Mouse (Mus musculus) heart, postnatal 4 days (tissue): Measurements from ENCODE around the gene Arl15. TPM values are rescaled to one million over a fixed set of nuclear protein-coding genes. Genes with fewer than 3 reads are reported as not detected.

Experiments
- DNase-seq: peaks from one replicate; pipeline ENCODE4 v3.0.0; 2021
- total RNA-seq, 2 experiments: library from RNA; stranded (reverse); gene quantifications; 2 replicates each; pipeline ENCODE4 v1.2.3; 2021

Gene Arl15
- total RNA-seq, 2 experiments from 2014 or later = 17.7 to 19.8 TPM

DNA sequence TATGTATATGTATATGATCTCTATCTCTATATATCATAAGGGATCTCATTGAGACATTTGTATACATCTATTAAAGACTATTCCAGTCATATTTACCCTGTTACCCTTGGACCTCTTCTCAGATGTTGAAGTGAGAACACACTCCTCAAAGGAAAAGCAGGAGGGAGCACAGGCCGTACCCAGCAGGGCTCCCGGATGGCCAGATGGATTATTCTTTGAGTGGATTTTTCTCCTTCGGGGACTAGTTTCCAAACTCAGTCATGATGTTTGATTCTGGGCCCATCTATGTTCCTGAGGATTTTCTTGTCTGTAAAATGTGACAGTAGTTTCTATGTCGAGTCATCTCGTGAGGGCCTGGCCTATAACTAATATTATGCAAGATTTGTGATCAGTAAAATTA is 142.9 kb downstream of the Arl15 start:
- no peak for DNase-seq

DNA sequence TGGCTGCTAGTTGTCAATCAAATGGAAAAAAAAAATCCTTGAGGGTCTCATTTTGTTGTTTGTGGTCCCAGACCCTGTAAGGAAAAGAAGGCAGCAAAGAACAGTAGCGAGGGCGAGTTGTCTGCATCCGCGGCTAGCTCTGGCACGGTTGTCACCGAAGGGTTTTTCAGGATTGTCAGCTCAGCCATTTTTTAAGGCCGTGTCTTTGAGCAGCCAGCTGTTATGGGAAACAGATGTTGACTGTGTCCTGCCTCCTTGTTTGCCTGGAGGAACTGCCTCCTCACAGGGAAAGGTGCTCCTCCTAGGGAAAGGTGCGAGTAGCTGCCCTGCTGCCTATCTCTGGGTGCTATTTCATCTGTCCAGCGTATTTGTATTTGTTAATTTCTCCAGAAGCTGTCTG is 144.3 kb downstream of the Arl15 start:
- no peak for DNase-seq

DNA sequence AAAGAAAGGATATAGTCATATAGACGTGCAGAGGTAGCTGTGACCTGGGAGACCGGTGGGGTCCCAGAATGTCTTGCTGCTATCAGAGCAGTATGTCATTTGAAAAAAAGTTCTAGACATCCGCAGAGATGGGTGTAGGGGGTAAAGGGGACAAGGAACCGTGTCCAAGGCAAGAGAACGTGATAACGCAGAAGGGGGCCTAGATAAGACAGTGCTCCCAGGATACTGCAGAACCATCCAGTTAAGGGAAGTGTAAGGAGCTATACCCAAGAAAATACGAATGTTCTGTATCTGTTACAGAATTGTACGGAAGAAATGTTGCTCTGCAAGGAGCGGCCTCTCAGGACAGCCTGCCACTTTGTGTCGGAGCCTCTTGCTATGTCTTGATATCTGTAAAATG is 144.8 kb downstream of the Arl15 start:
- no peak for DNase-seq

DNA sequence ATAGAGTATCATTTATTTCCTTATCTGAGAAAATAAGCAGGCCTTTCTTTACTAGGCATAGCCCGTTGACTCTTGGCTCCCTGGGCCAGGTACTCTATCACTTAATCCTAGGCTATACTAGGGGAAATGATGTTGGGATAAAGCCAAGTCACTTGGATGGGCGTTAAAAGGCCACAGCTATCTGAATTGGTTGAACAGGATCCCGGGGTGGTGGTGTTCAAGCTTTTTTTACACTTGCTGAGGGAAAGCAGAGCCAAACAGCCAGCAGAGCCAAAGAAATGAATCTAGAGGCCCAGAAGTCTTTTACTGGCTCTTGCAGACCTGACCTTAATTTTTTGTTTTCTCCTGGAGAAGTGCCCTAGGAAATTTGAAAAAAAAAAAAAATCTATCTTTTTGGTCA is 145.4 kb downstream of the Arl15 start:
- no peak for DNase-seq

DNA sequence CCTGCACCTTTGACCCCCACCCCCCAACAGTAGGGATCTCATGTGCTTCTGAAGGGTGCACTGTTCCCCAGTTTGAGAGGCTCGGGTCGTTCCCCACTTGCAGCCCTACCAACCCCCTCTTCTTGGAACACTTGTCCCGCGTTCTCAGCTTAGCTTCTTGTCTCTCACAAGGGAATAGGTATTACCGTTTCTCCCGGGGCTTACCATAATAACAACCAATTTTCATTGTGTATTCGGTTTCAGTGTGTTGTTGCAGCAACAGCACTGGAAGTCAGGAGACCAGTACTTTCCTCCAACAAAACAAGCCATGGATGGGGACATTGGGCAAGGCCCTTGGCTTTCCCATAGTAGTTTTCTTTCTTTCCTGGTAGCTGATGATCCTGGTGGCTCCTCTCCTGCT is 145.8 kb downstream of the Arl15 start:
- no peak for DNase-seq

DNA sequence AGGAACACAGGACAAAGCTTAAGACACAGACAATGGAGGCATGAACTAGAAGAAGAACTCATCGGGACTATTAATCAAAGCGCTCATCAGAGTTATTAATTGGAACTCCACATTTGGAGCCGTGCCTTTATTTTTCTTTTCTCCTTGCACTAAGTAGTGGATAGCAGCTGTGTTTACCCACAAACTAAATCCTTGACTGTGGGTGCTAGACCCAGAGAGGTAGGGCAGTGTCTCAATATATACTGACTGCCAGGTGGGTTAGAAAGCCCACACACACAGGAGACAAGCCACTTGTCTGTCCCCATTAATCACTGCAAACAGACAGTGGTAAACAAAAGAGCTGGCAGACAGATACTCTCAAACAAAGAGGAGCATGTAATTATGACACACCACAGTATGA is 147.6 kb downstream of the Arl15 start:
- no peak for DNase-seq

DNA sequence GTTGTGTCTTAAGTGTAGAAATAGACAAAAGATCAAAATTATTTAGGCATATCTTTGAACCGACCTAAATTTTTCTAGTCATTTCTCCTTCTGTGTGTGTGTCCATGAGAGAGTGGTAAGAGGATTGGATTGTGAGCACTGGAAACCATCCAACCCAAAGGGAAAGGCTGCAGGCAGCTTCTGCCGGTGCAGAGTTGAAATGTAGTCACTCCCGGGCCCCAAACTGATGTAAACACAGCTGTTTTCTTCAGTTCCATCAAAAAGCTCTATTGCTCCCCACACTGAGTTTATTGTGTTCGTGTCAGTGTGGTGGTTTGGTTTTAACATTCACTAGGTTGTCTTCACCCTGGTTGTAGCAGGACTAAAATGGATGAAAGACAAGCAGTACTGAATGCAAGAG is 153.2 kb downstream of the Arl15 start:
- DNase-seq = no peak

DNA sequence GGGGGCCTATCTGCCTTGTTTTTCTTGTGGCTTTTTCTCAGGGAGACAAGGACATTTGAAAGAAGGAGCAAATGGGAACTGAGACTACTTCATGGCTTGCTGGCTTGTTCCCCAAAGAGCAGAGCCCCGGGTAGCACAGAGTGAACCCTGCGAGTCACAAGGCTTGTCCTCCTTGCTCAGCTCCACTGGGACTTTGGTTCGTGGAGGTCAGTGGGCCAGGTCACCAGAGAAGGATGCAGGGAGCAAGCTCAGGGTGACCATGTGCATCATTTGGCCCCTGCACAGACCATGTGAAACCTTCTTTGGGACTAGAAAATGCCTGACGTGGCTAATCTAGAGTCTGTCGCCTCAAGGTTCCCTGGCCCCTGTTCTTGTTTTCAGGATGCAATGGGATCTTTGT is 155.4 kb downstream of the Arl15 start:
- peak; percentile 26 for DNase-seq

DNA sequence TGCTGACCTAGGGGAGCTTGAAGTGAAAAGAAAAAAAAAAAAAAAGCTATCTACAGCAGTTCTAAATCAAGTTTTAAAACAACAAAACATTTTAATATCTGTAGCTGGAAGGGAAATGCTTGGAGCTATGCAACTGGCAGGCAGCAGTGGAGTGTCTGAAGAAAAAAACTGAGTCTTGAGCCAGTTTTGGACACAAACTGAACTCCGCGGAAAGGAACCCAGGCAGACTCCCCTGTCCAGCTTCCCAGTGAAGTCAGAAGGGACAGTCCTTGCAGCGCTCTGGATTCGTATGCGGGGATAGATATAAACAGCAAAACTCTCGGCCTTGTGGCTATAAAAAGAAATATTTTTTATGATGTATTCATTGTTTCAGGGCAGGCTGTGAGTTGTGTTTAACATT is 155.8 kb downstream of the Arl15 start:
- no peak for DNase-seq

DNA sequence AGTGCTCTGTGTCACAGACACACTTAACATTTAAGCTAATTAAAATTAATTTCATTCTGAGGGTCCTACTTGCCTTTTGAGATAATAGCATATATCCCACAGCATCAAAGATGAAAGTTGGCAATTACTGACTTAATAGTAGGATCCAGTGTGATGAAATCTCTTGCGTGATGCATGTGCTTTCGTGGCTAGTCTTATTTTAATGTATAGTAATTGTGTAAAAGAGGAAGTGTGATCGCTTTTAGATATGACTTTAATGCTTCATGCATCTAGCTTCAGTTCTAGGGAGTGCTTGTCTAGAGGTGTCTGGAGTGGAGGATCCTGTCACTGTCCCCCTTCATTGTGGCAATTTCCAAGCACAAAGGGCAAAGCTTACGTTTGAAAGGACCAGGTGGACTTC is 163.1 kb downstream of the Arl15 start:
- no peak for DNase-seq

DNA sequence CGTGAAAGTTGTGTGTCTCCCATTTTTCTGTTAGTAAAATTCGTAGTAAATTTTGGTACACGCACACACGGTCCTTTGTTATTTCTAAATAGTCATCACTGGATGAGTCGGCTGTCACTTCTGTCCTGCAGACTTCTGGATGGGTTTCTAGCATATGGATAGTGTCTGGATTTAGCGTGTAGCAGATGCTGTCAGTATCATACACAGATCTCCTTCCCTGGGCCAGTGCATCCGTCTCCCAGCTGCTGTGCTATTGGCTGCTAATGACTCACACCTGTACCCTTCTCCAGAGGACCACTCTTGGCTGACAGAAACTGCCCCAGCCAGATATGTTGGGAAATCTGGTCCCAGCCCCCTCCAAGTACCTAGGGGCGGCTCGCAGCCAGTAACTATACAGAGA is 170.6 kb downstream of the Arl15 start:
- no peak for DNase-seq

DNA sequence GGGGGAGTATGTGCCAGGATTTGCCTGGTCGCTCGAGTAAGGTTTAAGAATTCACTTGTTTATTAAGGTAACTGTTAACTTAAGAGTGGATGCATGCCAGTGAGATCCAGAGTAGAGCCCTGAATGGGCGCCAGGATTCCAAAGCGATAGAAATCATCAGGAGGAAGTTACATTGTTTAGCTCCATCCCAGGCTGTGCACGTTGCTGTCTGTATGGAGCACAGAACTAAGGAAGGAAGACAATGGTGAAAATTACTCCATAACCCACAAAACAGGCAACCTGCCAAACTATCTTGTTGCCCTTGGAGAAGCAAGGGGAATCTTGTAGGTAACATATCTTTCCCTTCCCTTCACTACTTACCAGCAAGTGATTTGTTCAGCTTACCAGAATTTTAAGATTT is 176.4 kb downstream of the Arl15 start:
- no peak for DNase-seq

DNA sequence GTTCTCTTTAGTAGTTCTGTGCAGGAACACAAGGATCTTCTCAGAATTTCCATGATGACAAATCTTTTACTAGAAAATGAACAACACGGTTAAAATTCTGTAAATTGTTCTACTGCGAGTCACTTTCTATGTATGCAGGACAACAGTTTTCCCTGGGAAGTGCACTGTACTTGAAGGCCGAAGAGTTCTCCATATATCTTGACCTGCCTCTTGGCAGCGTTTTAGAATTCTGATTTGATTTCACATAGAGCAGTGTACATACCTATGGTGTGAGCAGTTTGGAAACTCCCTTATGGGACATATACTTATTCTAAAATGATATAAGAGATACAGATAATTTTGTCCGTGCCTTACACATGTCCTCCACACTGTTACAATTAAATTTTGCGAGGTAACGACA is 178.1 kb downstream of the Arl15 start:
- no peak for DNase-seq

DNA sequence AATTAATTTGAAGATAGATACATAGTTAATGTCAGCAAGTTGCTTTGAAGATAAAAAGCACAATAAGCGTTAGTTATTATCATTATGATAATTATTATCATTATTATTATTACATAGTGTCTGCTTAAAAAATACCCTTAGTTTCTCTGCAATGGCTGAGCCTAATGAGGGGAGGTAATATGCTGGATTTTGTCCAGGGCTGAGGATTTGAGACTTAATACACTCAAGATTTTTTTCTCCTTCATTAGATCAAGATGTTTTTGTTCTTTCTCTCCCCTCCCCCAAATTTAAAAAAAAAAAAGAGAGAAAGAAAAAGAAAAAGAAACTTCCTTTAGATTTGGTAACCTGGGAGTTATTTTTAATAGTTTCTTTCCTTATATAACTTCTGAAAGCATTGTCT is 180.6 kb downstream of the Arl15 start:
- DNase-seq = no peak

DNA sequence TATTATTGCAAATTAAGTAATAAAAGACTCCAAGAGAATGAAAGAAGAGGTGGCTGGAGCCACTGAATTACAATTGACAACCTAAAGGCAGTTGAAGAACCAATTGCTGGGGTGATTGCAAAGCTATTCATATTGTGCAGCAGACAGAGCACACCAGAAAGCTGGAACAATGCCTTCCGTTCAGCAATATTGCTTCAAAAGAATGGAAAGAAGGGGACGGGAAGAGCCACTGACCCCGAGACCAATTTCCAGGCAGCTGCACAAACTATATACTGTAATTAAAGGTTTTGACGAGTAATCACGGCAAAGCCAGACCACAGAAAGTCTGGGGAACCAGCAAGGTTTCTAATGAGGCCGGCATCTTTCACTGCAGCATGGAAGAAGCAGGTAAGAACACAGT is 181.4 kb downstream of the Arl15 start:
- DNase-seq = no peak

DNA sequence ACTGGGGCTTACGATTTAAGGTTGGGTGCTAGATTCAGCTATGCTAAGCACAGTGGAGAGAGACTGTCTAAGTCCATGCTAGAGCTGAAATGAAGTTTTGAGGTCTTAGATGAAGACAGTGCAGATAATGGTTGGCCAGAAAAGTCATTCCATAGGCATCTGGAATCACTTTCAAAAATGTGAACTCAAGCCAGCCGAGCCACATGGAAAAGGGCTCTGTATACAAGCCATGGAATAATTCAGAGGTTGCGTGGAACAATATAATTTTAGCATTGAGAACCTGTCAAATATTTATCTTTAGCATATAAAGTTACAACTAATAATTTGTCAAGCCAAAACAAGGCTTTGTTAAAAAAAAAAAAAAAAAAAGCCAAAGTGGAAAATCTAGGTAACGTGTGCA is 182.6 kb downstream of the Arl15 start:
- no peak for DNase-seq

DNA sequence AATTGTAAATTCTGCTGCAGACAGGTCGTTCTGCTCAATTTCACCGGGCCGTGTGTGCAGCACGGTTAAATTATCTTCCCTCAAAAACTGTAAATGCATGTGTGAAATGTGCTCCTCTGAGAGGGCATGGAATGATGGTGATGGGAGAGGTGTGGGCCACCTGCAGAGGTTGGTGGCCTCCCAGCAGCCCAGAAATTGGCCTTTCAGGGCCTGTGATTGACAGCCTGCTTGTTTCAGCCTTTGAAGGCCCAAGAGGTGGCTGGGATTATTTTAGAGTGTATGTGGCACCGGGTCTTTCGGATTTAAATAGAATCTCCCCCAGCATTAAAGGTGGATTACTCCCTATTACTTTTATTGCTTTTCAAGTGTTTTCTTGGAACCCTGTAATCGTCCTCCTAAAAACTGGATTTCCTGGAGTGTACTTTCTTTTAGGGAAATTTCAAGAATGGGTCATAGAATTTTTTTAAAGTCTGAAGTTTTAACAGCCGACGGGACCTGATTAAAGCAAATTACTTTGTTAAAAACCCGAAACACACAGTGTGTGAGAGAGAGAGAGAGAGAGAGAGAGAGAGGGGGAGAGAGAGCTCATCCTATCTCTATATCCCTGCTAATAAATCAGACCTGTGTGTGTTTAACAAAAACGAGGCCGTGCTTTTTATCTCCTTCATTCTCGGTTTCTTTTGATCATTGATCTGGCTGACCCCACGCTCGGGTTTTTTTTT is 186.6 kb downstream of the Arl15 start:
- no peak for DNase-seq

DNA sequence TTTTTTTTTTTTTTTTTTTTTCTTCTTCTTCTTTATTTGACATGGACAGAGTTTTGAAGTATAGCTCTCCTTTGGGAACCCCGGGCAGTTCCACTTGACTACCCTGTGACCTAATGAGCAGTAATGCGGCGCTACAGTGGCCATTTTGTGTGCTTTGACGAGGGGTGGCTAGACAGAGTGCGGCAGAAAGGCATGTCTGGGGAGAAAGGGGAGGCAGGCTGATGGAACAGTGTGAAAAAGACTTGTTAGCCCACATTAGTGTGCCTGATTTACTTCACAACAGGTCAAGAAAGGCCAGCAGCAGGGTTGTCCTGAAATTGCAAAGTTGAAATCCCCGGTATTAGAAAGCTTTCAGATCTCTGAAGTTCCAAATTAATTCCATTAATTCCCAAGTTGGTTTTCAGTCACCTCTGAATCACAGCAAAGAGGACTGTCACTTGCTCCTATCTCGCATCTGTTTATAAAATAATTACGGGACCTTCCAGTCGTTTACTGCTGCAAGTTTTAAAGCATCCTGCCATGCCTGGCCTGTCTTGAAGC is 187.2 kb downstream of the Arl15 start:
- no peak for DNase-seq

DNA sequence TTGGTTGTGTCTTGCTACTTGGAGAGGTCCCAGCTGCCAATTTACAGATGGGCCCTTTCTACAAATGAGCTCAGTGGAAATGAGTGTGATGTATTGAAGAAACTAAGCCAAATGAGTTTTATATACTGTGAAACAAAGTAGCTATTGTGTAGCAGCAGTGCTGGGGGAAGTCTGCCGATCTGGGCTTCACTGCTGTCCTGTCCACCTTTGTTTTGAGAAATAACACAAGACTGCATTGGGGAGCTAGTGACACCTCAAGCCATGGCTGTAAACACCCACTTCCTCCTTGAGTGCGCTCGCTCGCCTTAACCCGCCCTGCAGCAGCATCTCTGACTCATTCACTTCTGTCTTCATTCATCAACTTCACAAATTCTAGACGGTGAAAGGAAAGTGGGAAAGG is 189.3 kb downstream of the Arl15 start:
- DNase-seq = no peak

DNA sequence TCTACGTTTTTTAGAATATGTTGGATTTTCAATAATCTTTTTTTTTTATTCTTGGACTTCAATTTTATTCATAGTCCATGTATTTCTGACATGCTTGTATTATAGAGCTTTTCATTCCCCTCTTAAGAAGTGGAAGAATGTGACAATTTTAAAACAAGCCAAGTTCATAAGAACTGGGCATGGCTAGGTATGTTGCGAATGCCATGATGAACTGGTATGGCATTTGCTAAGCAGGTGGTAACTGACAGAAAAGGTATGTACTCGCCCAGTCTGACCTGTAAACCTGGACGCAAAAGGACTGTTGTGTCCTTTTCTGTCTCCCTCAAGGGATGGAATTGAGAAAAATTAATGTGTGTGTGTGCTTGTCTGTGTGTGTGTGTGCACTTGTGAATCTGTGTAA is 190.2 kb downstream of the Arl15 start:
- DNase-seq = no peak

DNA sequence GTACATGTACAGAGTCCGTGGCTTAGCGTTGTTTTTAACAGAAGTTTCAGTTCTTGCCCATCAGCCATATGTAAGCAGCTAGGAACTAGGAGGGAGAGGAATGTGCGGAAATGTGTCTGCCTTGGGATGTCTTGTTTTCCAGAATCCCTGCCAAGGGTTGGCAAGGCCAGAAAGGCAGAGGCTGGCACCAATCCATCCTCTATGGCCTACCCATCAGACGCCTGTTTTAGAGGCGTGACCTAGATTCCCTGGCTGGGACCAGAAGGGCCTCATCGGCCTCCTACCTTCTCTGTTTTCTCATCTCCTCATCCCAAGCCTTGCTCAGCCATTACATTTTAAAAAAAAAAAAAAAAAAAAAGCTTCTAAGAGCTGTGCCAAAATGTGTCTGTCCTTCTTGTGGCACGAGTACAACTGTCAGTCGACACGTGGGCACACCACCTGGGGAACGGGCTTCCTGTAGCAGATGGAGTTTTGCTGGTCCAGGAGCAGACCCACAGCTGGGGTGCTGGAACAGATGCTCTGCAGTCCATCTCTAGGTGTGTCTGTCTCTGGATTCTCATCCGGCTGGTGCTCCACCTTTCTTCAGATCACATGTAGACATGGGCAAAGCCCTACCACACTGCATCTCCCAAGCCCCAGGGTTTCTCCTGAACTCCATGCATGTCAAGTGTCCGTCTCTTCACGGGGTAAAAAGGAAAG is 192.7 kb downstream of the Arl15 start:
- DNase-seq = peak; percentile 62

DNA sequence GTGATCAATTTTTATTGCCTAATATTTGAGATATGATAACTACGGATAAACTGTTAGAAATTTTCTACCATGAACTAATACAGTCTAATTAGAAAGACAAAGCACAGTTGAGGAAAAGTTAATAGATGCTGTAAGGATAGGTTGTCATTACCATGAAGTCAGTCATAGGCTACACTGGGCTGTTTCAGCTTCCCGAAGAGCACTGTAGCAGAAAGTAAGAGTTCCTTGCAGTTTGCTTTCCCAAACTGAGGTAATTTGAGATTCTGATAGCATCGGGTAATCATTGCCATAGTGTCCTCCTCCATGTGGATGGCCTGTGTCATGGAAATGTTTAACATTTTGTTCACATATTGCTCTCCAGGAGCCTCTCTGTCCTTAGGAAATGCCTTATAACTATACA is 195.9 kb downstream of the Arl15 start:
- DNase-seq = no peak

DNA sequence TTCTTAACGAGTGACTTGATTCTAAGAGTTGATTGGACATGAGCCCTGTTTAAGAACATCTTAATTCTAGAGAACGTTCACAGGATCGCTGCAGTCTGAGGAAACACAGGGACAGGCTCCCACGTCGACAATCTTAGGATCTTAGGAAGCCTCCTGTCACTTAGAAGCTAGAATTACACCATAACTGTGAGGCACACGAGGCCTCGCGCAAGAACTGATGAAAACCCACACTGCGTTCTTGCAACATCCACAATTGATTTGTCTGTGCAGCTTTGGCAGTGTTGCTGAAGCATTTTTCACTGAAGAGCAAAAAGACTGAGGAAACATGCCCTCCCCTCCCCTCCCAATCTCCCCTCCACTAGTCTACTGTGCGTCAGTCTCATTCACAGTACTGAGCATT is 196.4 kb downstream of the Arl15 start:
- no peak for DNase-seq

DNA sequence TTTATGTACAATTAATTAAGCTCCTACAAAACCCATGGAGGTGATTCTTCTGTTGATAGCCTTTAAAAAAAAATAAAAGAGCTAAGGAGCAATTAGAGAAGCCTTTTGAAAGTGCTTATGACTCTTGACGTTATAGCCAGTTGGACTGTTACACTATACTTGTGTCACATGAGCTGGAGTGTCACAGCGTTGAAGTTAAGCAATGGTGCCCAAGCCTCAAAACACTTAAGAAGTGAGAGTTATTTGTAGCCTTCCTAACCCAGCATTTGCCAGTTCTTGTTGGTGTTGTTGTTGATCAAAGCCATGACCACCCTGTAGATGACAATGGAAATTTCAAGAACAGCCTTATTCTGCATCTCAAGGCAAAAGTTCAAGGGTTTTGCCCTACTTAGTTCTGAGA is 198.8 kb downstream of the Arl15 start:
- DNase-seq = no peak
